Mouse (Mus musculus): ENCODE data around the gene I0C0044D17Rik. TPM values are rescaled to one million over a fixed set of nuclear protein-coding genes. Genes with fewer than 3 reads are reported as not detected.

I0C0044D17Rik gene
- polyA plus RNA-seq, 1 experiment, result not detected

DNA sequence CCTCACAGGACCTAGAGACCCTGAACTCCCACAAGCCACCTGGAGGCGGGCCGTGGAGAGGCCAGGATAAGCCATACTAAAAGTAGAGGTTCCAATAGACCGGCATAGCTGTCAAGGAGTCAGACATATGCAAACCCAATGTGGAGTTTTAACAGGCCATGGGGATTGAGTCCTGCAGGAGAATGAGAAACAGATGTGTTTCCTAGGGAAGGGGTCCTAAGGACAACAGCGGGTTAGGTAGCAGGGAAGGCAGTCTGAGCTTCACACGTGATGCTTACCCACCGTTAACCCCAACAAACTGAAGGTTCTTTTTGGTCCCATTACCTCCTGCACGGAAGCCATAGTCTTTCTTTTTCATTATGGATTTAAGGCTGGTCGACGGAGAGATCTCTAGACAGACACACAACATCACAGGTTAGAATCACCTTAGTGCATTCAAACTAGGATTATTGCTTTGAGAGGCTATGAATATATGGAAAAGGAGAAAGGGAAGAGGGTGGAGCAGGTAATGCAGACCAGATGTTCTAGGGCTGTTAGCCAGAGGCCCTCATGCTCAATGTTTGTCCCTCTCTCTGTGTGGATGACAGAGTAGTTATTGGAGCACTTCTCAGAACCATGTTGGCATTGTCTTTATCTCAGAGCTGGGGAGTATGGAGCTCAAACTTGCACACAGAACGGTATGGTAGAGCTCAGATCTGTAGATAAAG, 46.8 kb downstream of the I0C0044D17Rik start:
- TF ChIP-seq CTCF (IDR thresholded peaks at IDR 0.05; ENCODE audit: extremely low read depth, insufficient read length, insufficient replicate concordance, low read depth, low read length) (no peak), POLR2A (IDR thresholded peaks at IDR 0.05; ENCODE audit: low read depth, low read length) (no peak)
- Histone ChIP-seq H3K27me3 (ENCODE audit: control insufficient read depth, insufficient read depth, low read length) (no peaks in the 10 kb centered on the region), H3K36me3 (ENCODE audit: control insufficient read depth, insufficient read depth, low read length) (no peaks in the 10 kb centered on the region), H3K4me1 (ENCODE audit: control insufficient read depth, insufficient read depth, insufficient read length, low read length) (no peaks in the 10 kb centered on the region), H3K4me3 (ENCODE audit: low read depth, low read length) (no peak overlapping the region), H3K27ac (ENCODE audit: insufficient read depth, low read depth, low read length) (no peak overlapping the region)
- 86% methylated on average over 10 of the region's 10 CpGs for WGBS

DNA sequence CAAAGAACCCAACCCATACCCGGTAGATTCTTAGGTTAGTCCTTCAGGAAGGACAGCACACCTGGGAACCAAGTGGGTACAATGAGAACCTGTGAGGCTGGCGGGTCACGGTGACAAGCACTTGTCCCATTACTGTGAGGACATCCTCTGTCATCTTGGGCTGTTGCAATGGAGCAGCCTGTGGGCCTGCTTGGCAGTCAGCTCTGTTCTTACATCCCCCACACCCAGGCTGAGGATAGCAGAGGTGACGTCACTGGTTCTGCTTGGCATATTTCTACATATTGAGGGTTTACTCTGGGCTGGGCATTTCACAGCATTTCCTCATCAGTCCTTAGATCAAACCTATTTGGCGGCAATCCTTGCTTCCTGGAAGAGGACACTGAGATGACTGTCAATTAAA, 49.9 kb downstream of the I0C0044D17Rik start:
- Histone ChIP-seq H3K27me3 (ENCODE audit: control insufficient read depth, insufficient read depth, low read length) (no peaks in the 10 kb centered on the region), H3K4me3 (ENCODE audit: low read depth, low read length) (no peak overlapping the region), H3K36me3 (ENCODE audit: control insufficient read depth, insufficient read depth, low read length) (no peaks in the 10 kb centered on the region), H3K27ac (ENCODE audit: insufficient read depth, low read depth, low read length) (no peak overlapping the region), H3K4me1 (ENCODE audit: control insufficient read depth, insufficient read depth, insufficient read length, low read length) (no peaks in the 10 kb centered on the region)
- TF ChIP-seq CTCF (IDR thresholded peaks at IDR 0.05; ENCODE audit: extremely low read depth, insufficient read length, insufficient replicate concordance, low read depth, low read length) (no peak), POLR2A (IDR thresholded peaks at IDR 0.05; ENCODE audit: low read depth, low read length) (no peak)
- WGBS, result 80% methylated on average over 5 of the region's 5 CpGs

Other genes with a start within 250 kb of the I0C0044D17Rik start
- not detected in 2 replicates for gene L1td1, start 97.1 kb downstream of the I0C0044D17Rik start, polyA plus RNA-seq (2012; rRNA removed)
- 0.08 and 0.22 TPM in 2 replicates for gene Kank4, start 6.3 kb downstream of the I0C0044D17Rik start, polyA plus RNA-seq (2012; rRNA removed)
- 74.6 and 146 TPM in 2 replicates for gene Usp1, start 100.0 kb upstream of the I0C0044D17Rik start, polyA plus RNA-seq (2012; rRNA removed)
- gene Angptl3, start 207.1 kb upstream of the I0C0044D17Rik start, polyA plus RNA-seq (2012; rRNA removed), result not detected in 2 replicates

Measured in small intestine, adult 2 months (tissue).